In genomic region chr11:71897551-71897950, GRCm38 (mm10) we compare ENCODE assay signal across 18 mouse cellular contexts.
DNase-seq lines count a peak whose midpoint lies in the region; TF ChIP-seq lines count a peak whose summit lies in the region.
"Had no signal": no experiment of that assay in that cellular context is flagged by ENCODE, and none has a peak within 500 bp of the region (broad histone marks: within the 10 kb centered on the region; RNA-seq: fewer than 3 reads in every experiment).

No protein-coding gene starts in this region.

- TF ChIP-seq CTCF in left cerebral cortex, adult 2 months (IDR thresholded peaks at IDR 0.05): no peak

- no peak overlapping the region for H3K27ac ChIP-seq in left cerebral cortex, adult 2 months
- H3K27ac ChIP-seq: embryonic facial prominence, embryonic 12.5 days; embryonic facial prominence, embryonic 15.5 days; hindbrain, embryonic 13.5 days; intestine, embryonic 15.5 days had no signal

- intact Hi-C loops in left cerebral cortex, adult 2 months (cut with DNase I): no loop called here

- peak; percentile 38 for DNase-seq in retina, postnatal 1 day
- DNase-seq in retina, embryonic 14.5 days (ENCODE audit: low spot score): no peak
- peak; percentile 45 for DNase-seq in adrenal gland, postnatal 10 days
- peak; percentile 53 to 62 for DNase-seq in adrenal gland, postnatal 36 days
- no peak for DNase-seq in left cerebral cortex, adult 2 months (ENCODE audit: extremely low spot score in 1 of 2, low spot score in 2 of 2)
- DNase-seq in gastrocnemius, adult 8-10 months (ENCODE audit: low spot score in 2 of 2): no peak
- DNase-seq: cerebellum, adult 11 months; cerebellum, adult 2 months; cerebellum, adult 9-11 months; cerebellum, postnatal 25 days; forebrain, postnatal 0 days; gastrocnemius, postnatal 10 days; gastrocnemius, postnatal 36 days; kidney, adult 11 months had no signal

- no peak overlapping the region for H3K4me3 ChIP-seq in left cerebral cortex, adult 2 months
- H3K4me3 ChIP-seq: embryonic facial prominence, embryonic 12.5 days; embryonic facial prominence, embryonic 15.5 days; hindbrain, embryonic 13.5 days; intestine, embryonic 15.5 days had no signal

Comparison
In these comparisons a context has a peak if more than half of its experiments do, and no peak if none do; other contexts are left out.
1. DNase-seq: peak in retina, postnatal 1 day (single experiment), adrenal gland, postnatal 10 days (single experiment) and adrenal gland, postnatal 36 days (2 of 2); none in retina, embryonic 14.5 days (single experiment), left cerebral cortex, adult 2 months (0 of 2) and gastrocnemius, adult 8-10 months (0 of 2).